Mouse (Mus musculus): ENCODE data around the gene Ppfia2.

Ppfia2 gene

GRCm38 (mm10) chr10:106469855-106470532 is at the start of gene Ppfia2:
Gene Ppfia2, plus strand, starts transcription at chr10:106470339.
- peak; percentile 63 for DNase-seq (ENCODE audit: low read depth, low spot score)

GRCm38 (mm10) chr10:106468956-106469721 is 1.0 kb upstream of the Ppfia2 start:
- peak; percentile 3 for DNase-seq (ENCODE audit: low read depth, low spot score)

- no peak for DNase-seq (ENCODE audit: low read depth, low spot score)
Observed at GRCm38 (mm10) chr10:106470533-106471205, 530 bp downstream of the Ppfia2 start.

- no peak for DNase-seq (ENCODE audit: low read depth, low spot score)
Observed at GRCm38 (mm10) chr10:106509281-106510165, 39.4 kb downstream of the Ppfia2 start.

- no peak for DNase-seq (ENCODE audit: low read depth, low spot score)
Observed at GRCm38 (mm10) chr10:106566036-106566435, 95.9 kb downstream of the Ppfia2 start.

GRCm38 (mm10) chr10:106585026-106585425 is 114.9 kb downstream of the Ppfia2 start:
- DNase-seq (ENCODE audit: low read depth, low spot score): no peak

GRCm38 (mm10) chr10:106585476-106586080 is 115.4 kb downstream of the Ppfia2 start:
- peak; percentile 40 for DNase-seq (ENCODE audit: low read depth, low spot score)

GRCm38 (mm10) chr10:106587817-106588216 is 117.7 kb downstream of the Ppfia2 start:
- DNase-seq (ENCODE audit: low read depth, low spot score): no peak

GRCm38 (mm10) chr10:106590944-106591343 is 120.8 kb downstream of the Ppfia2 start:
- DNase-seq (ENCODE audit: low read depth, low spot score): no peak

- no peak for DNase-seq (ENCODE audit: low read depth, low spot score)
Observed at GRCm38 (mm10) chr10:106596976-106597375, 126.8 kb downstream of the Ppfia2 start.

- DNase-seq (ENCODE audit: low read depth, low spot score): no peak
Observed at GRCm38 (mm10) chr10:106603319-106603898, 133.3 kb downstream of the Ppfia2 start.

GRCm38 (mm10) chr10:106609177-106609981 is 139.2 kb downstream of the Ppfia2 start:
- DNase-seq (ENCODE audit: low read depth, low spot score): peak; percentile 43

GRCm38 (mm10) chr10:106610222-106610621 is 140.1 kb downstream of the Ppfia2 start:
- DNase-seq (ENCODE audit: low read depth, low spot score): no peak

GRCm38 (mm10) chr10:106618194-106618593 is 148.1 kb downstream of the Ppfia2 start:
- DNase-seq (ENCODE audit: low read depth, low spot score): no peak

- no peak for DNase-seq (ENCODE audit: low read depth, low spot score)
Observed at GRCm38 (mm10) chr10:106620952-106621351, 150.8 kb downstream of the Ppfia2 start.

GRCm38 (mm10) chr10:106623342-106623741 is 153.2 kb downstream of the Ppfia2 start:
- no peak for DNase-seq (ENCODE audit: low read depth, low spot score)

- DNase-seq (ENCODE audit: low read depth, low spot score): no peak
Observed at GRCm38 (mm10) chr10:106632171-106632935, 162.2 kb downstream of the Ppfia2 start.

- DNase-seq (ENCODE audit: low read depth, low spot score): no peak
Observed at GRCm38 (mm10) chr10:106633898-106634297, 163.8 kb downstream of the Ppfia2 start.

- no peak for DNase-seq (ENCODE audit: low read depth, low spot score)
Observed at GRCm38 (mm10) chr10:106652276-106652675, 182.1 kb downstream of the Ppfia2 start.
